Mouse (Mus musculus) forebrain, embryonic 14.5 days (tissue): Measurements from ENCODE around the gene Myrfl. TPM values are rescaled to one million over a fixed set of nuclear protein-coding genes. Genes with fewer than 3 reads are reported as not detected.

ENCODE experiments used
- ATAC-seq: fragments of 200-750 bp; cut with Nextera tagmentation; 2 replicates; pipeline ENCODE4 v1.8.0; 2017; ENCODE audit warnings: mild to moderate bottlenecking, moderate library complexity
- DNase-seq: peaks from one replicate; pipeline ENCODE4 v3.0.0-alpha.2; 2015; ENCODE audit warnings: low spot score
- H3K27ac ChIP-seq: fragments of 300-500 bp; sonication (generic); 2 replicates; pipeline ENCODE4 v1.5.1; 2014; ENCODE audit warnings: low read depth, mild to moderate bottlenecking, control low read depth, low read length, moderate library complexity
- H3K27me3 ChIP-seq: fragments of 300-500 bp; sonication (generic); replicated peaks from 2 replicates; pipeline ENCODE4 v1.6.1; 2014; ENCODE audit warnings: low read length, control low read depth, mixed read lengths; ENCODE audit not compliant: control insufficient read depth, insufficient read depth
- H3K36me3 ChIP-seq: fragments of 300-500 bp; sonication (generic); 2 replicates; pipeline ENCODE4 v1.6.1; 2014; ENCODE audit warnings: low read length, control low read depth; ENCODE audit not compliant: control insufficient read depth, insufficient read depth
- H3K4me1 ChIP-seq: fragments of 300-500 bp; sonication (generic); 2 replicates; pipeline ENCODE4 v1.6.1; 2014; ENCODE audit warnings: antibody characterized with exemption, low read length, control low read depth; ENCODE audit not compliant: control insufficient read depth, insufficient read depth
- H3K4me2 ChIP-seq: fragments of 300-500 bp; sonication (generic); 2 replicates; pipeline ENCODE4 v1.6.1; 2014; ENCODE audit warnings: mild to moderate bottlenecking, control low read depth, low read length
- H3K4me3 ChIP-seq: fragments of 300-500 bp; sonication (generic); 2 replicates; pipeline ENCODE4 v1.5.1; 2014; ENCODE audit warnings: low read depth, low read length, control low read depth
- H3K9ac ChIP-seq: fragments of 300-500 bp; sonication (generic); 2 replicates; pipeline ENCODE4 v1.6.1; 2014; ENCODE audit warnings: mild to moderate bottlenecking, low read length, control low read depth, moderate library complexity
- H3K9me3 ChIP-seq: fragments of 300-500 bp; sonication (generic); replicated peaks from 2 replicates; pipeline ENCODE4 v1.6.1; 2016; ENCODE audit warnings: low read length, control low read depth, mixed read lengths; ENCODE audit not compliant: control insufficient read depth
- WGBS: fragments of 180-500 bp; shearing (Covaris S2); extraction: QIAGEN DNeasy Blood & Tissue Kit; methylation state at CpG from one replicate; pipeline ENCODE4 v1.1.7; 2014; 5-methylcytosine and 5-hydroxymethylcytosine counted together
- polyA plus RNA-seq: library from polyadenylated mRNA; unstranded; fragments of >200 nt; fragmentation: Nextera tagmentation; extraction: Ambion mirVana; gene quantifications from 2 replicates; pipeline ENCODE4 v1.2.1, GENCODE M21; 2014

Myrfl gene
- polyA plus RNA-seq, 1 experiment from 2014 or later = 0.06 TPM

GRCm38 (mm10) chr10:116783020-116783419 lies 113.7 kb downstream of the Myrfl start:
- H3K4me1 ChIP-seq = no peaks in the 10 kb centered on the region
- H3K4me2 ChIP-seq = no peak overlapping the region
- no peak overlapping the region for H3K27ac ChIP-seq
- ATAC-seq = no peak
- DNase-seq = no peak
- no peaks in the 10 kb centered on the region for H3K36me3 ChIP-seq
- H3K4me3 ChIP-seq = no peak overlapping the region
- no peaks in the 10 kb centered on the region; the same call in 1 of the 2 replicates for H3K9me3 ChIP-seq
- 71% methylated on average over 4 of the region's 5 CpGs for WGBS
- no peaks in the 10 kb centered on the region for H3K27me3 ChIP-seq
- H3K9ac ChIP-seq = no peak overlapping the region

- H3K27ac ChIP-seq = no peak overlapping the region
- no peaks in the 10 kb centered on the region for H3K36me3 ChIP-seq
- no peaks in the 10 kb centered on the region for H3K9me3 ChIP-seq
- H3K4me3 ChIP-seq = no peak overlapping the region
- H3K4me1 ChIP-seq = no peaks in the 10 kb centered on the region
- 91% methylated on average over 8 of the region's 8 CpGs for WGBS
- ATAC-seq (no peak), DNase-seq (no peak)
- H3K27me3 ChIP-seq = no peaks in the 10 kb centered on the region
- no peak overlapping the region for H3K9ac ChIP-seq
- H3K4me2 ChIP-seq = no peak overlapping the region
Observed at GRCm38 (mm10) chr10:116777947-116778346, 118.8 kb downstream of the Myrfl start.

- H3K9me3 ChIP-seq = no peaks in the 10 kb centered on the region
- no peaks in the 10 kb centered on the region for H3K4me1 ChIP-seq
- H3K27ac ChIP-seq = no peak overlapping the region
- 68% methylated on average over 14 of the region's 14 CpGs for WGBS
- no peak overlapping the region for H3K4me2 ChIP-seq
- no peak overlapping the region for H3K4me3 ChIP-seq
- no peaks in the 10 kb centered on the region for H3K27me3 ChIP-seq
- DNase-seq (no peak), ATAC-seq (no peak)
- no peak overlapping the region for H3K9ac ChIP-seq
- no peaks in the 10 kb centered on the region for H3K36me3 ChIP-seq
Observed at GRCm38 (mm10) chr10:116776846-116777245, 119.9 kb downstream of the Myrfl start.

GRCm38 (mm10) chr10:116773846-116774750 lies 122.6 kb downstream of the Myrfl start:
- peak; percentile 19 for DNase-seq
- Histone ChIP-seq H3K4me3 (no peak overlapping the region), H3K9me3 (no peaks in the 10 kb centered on the region), H3K27ac (no peak overlapping the region), H3K27me3 (no peaks in the 10 kb centered on the region), H3K9ac (no peak overlapping the region), H3K36me3 (no peaks in the 10 kb centered on the region), H3K4me1 (no peaks in the 10 kb centered on the region), H3K4me2 (no peak overlapping the region)
- 63% methylated on average over 15 of the region's 15 CpGs for WGBS
- ATAC-seq = no peak

- Histone ChIP-seq H3K9me3 (no peaks in the 10 kb centered on the region), H3K4me3 (no peak overlapping the region), H3K27me3 (no peaks in the 10 kb centered on the region), H3K4me2 (no peak overlapping the region), H3K9ac (no peak overlapping the region), H3K36me3 (no peaks in the 10 kb centered on the region), H3K4me1 (no peaks in the 10 kb centered on the region), H3K27ac (no peak overlapping the region)
- no peak for ATAC-seq
- peak; percentile 53 for DNase-seq
- 85% methylated on average over 21 of the region's 21 CpGs for WGBS
Observed at GRCm38 (mm10) chr10:116771215-116771935, 125.3 kb downstream of the Myrfl start.

GRCm38 (mm10) chr10:116768642-116769041 lies 128.1 kb downstream of the Myrfl start:
- Histone ChIP-seq H3K4me1 (no peaks in the 10 kb centered on the region), H3K36me3 (no peaks in the 10 kb centered on the region), H3K9ac (no peak overlapping the region), H3K9me3 (no peaks in the 10 kb centered on the region), H3K4me3 (no peak overlapping the region), H3K27ac (peak overlapping the region; percentile 4; the same call in 1 of the 2 replicates), H3K27me3 (no peaks in the 10 kb centered on the region), H3K4me2 (no peak overlapping the region)
- DNase-seq (peak; percentile 68), ATAC-seq (peak; percentile 42; the same call in 1 of the 2 replicates)
- 50% methylated on average over 13 of the region's 13 CpGs for WGBS

GRCm38 (mm10) chr10:116766525-116766924 lies 130.2 kb downstream of the Myrfl start:
- ATAC-seq (no peak), DNase-seq (no peak)
- Histone ChIP-seq H3K9ac (no peak overlapping the region), H3K27me3 (no peaks in the 10 kb centered on the region), H3K4me2 (no peak overlapping the region), H3K9me3 (no peaks in the 10 kb centered on the region), H3K4me3 (no peak overlapping the region), H3K4me1 (no peaks in the 10 kb centered on the region), H3K36me3 (no peaks in the 10 kb centered on the region), H3K27ac (no peak overlapping the region)
- 78% methylated on average over 6 of the region's 6 CpGs for WGBS

GRCm38 (mm10) chr10:116761476-116762068 lies 135.1 kb downstream of the Myrfl start:
- H3K27ac ChIP-seq = no peak overlapping the region
- no peak overlapping the region for H3K4me2 ChIP-seq

More at GRCm38 (mm10) chr10:116761476-116762068, 135.1 kb downstream of the Myrfl start:
- no peaks in the 10 kb centered on the region for H3K27me3 ChIP-seq
- ATAC-seq = no peak
- 74% methylated on average over 4 of the region's 4 CpGs for WGBS
- H3K4me1 ChIP-seq = no peaks in the 10 kb centered on the region
- H3K4me3 ChIP-seq = no peak overlapping the region
- no peak overlapping the region for H3K9ac ChIP-seq
- no peaks in the 10 kb centered on the region for H3K9me3 ChIP-seq
- H3K36me3 ChIP-seq = no peaks in the 10 kb centered on the region
- DNase-seq = no peak
